Mouse (Mus musculus): ENCODE measurements around the gene Gm26938.

DNA sequence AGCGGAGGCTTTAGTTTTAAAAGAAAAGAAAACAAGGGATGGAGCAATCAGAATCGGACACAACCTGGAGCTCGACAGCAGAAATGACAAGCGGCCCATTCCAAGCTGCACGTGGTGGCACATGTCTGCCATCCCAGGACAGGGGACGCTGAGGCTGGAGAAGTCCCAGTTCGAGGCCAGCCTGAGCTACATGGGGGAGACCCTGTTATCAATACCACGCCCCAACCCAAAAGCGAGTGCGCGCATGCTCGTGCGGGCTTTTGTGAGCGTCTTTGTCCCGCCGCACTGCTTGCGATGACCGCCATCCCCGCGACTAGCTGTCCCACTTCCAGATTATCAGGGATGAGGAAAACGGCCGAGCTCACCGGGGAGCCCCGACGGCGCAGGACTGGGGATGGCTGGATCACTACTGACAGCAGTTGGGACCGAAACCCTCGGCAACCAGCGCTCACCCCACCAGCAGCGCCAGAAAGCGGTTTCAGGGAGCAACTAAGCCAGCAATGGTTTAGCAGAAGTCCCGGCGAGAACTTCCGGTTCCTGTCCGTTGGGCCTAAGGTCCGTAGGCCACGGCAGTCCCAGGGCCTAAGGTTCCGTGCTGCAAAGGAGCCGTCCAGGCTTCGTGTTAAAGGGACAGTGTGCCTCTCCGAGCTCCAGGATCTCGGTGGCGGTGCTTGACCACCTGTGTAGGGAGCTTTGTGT is at the start of gene Gm26938, which contains the start of gene Psmg3:
- no peak for TF ChIP-seq CTCF (IDR thresholded peaks at IDR 0.05; ENCODE audit: control insufficient read depth, insufficient read depth, insufficient read length)
- peak; percentile 6 for TF ChIP-seq USF1 (IDR thresholded peaks at IDR 0.05; ENCODE audit: low read depth)
- TF ChIP-seq MYOG (IDR thresholded peaks at IDR 0.05; ENCODE audit: control insufficient read depth, extremely low read depth, insufficient read length), result no peak
- peak; percentile 45 for TF ChIP-seq MAX (IDR thresholded peaks at IDR 0.05)
- no peak for TF ChIP-seq MYOD1 (IDR thresholded peaks at IDR 0.05; ENCODE audit: control insufficient read depth, insufficient read length, low read depth)
- TF ChIP-seq CEBPB (IDR thresholded peaks at IDR 0.05; ENCODE audit: low read depth), result no peak

All from C2C12 (cell line).